Mouse (Mus musculus) intestine, postnatal 0 days (tissue): ENCODE data around the gene Odf3l1. TPM values are rescaled to one million over a fixed set of nuclear protein-coding genes. Genes with fewer than 3 reads are reported as not detected.

Experiments
- ATAC-seq: fragments of 200-750 bp; cut with Nextera tagmentation; 2 replicates; pipeline ENCODE4 v1.8.0; 2017; ENCODE audit warnings: mild to moderate bottlenecking, moderate TSS enrichment, moderate library complexity
- H3K27ac ChIP-seq: fragments of 300-500 bp; sonication (generic); 2 replicates; pipeline ENCODE4 v1.5.1; 2014; ENCODE audit warnings: mild to moderate bottlenecking, low read depth, low read length, moderate library complexity
- H3K27me3 ChIP-seq: fragments of 300-500 bp; sonication (generic); replicated peaks from 2 replicates; pipeline ENCODE4 v1.6.1; 2014; ENCODE audit warnings: low read length, mixed read lengths; ENCODE audit not compliant: control insufficient read depth, insufficient read depth
- H3K36me3 ChIP-seq: fragments of 300-500 bp; sonication (generic); 2 replicates; pipeline ENCODE4 v1.6.1; 2014; ENCODE audit warnings: mild to moderate bottlenecking, moderate library complexity; ENCODE audit not compliant: control insufficient read depth, insufficient read depth
- H3K4me1 ChIP-seq: fragments of 300-500 bp; sonication (generic); replicated peaks from 2 replicates; pipeline ENCODE4 v1.6.1; 2014; ENCODE audit warnings: antibody characterized with exemption, low read length, mixed read lengths; ENCODE audit not compliant: control insufficient read depth, insufficient read depth
- H3K4me2 ChIP-seq: fragments of 300-500 bp; sonication (generic); replicated peaks from 2 replicates; pipeline ENCODE4 v1.6.1; 2014; ENCODE audit warnings: low read depth, mild to moderate bottlenecking, moderate library complexity
- H3K4me3 ChIP-seq: fragments of 300-500 bp; sonication (generic); 2 replicates; pipeline ENCODE4 v1.5.1; 2014; ENCODE audit warnings: low read depth, low read length
- H3K9ac ChIP-seq: fragments of 300-500 bp; sonication (generic); 2 replicates; pipeline ENCODE4 v1.6.1; 2014; ENCODE audit warnings: mild to moderate bottlenecking, low read depth, low read length
- H3K9me3 ChIP-seq: fragments of 300-500 bp; sonication (generic); 2 replicates; pipeline ENCODE4 v1.6.1; 2016; ENCODE audit warnings: mixed run types; ENCODE audit not compliant: control insufficient read depth
- CTCF ChIP-seq: sonication (generic); IDR thresholded peaks from 2 replicates; pipeline ENCODE4 v1.5.1; 2016; ENCODE audit warnings: low read depth, mild to moderate bottlenecking, control low read depth, antibody characterized with exemption, moderate library complexity
- WGBS: fragments of 180-500 bp; shearing (Covaris S2); extraction: QIAGEN DNeasy Blood & Tissue Kit; methylation state at CpG from one replicate; pipeline ENCODE4 v1.1.7; 2014; 5-methylcytosine and 5-hydroxymethylcytosine counted together
- polyA plus RNA-seq: library from polyadenylated mRNA; unstranded; fragments of >200 nt; fragmentation: Nextera tagmentation; extraction: Ambion mirVana; gene quantifications from 2 replicates; pipeline ENCODE4 v1.2.1, GENCODE M21; 2015

The Odf3l1 gene
- polyA plus RNA-seq, 1 experiment from 2014 or later: 0.70 TPM

DNA sequence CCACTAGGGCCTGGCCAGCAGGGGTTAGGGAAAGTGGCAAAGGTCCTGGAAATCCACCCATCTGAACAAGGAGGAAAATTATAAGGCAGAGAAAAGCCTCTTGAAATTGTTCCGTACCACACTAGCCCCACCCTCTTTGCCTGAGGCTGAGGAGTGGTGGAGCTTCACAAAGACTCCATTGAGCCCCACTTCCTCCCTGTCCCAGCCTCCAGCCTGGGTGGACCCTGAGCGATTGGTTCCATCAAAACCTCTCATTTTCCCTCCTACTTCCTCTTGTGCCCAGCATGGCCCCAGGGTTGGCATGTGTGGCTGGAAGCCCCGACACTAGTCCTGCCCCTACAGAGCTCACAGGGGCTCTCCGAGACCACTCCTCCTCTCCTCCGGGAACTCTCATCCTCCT lies 12.8 kb upstream of the Odf3l1 start:
- H3K36me3 ChIP-seq: no peaks in the 10 kb centered on the region; the same call in 1 of the 2 replicates
- H3K27me3 ChIP-seq: no peaks in the 10 kb centered on the region; the same call in 1 of the 2 replicates
- peak; percentile 29; the same call in 1 of the 2 replicates for ATAC-seq
- H3K4me2 ChIP-seq: no peak overlapping the region
- TF ChIP-seq CTCF: no peak
- H3K9me3 ChIP-seq: no peaks in the 10 kb centered on the region
- 72% methylated on average over 5 of the region's 5 CpGs for WGBS
- H3K27ac ChIP-seq: no peak overlapping the region
- H3K4me1 ChIP-seq: no peaks in the 10 kb centered on the region
- no peak overlapping the region for H3K9ac ChIP-seq
- H3K4me3 ChIP-seq: no peak overlapping the region

DNA sequence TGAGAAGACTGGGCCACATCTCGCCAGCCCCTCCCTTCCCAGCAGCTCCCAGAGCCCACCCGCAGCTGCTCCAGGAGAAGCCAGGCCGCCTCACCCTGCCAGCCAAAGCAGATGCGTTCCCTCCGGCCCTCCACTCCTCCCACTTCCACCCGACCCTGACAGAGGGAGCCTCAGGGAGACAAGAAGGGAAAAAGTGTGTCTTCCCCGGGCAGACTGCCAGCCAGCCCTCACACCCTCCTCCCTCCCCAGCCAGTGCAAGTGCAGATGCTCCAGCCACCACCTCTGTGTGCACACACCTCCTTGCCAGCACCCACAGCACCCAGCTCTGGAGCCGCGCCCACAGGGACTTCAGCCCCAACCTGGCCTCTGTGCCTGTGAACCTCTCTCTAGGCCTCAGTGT lies 12.3 kb upstream of the Odf3l1 start:
- no peak overlapping the region for H3K4me2 ChIP-seq
- H3K9ac ChIP-seq: no peak overlapping the region
- H3K9me3 ChIP-seq: no peaks in the 10 kb centered on the region
- H3K4me3 ChIP-seq: no peak overlapping the region
- peak; percentile 16; the same call in 1 of the 2 replicates for TF ChIP-seq CTCF
- no peaks in the 10 kb centered on the region for H3K4me1 ChIP-seq
- no peaks in the 10 kb centered on the region; the same call in 1 of the 2 replicates for H3K36me3 ChIP-seq
- ATAC-seq: peak; percentile 69
- 25% methylated on average over 8 of the region's 9 CpGs for whole genome bisulfite sequencing
- no peaks in the 10 kb centered on the region; the same call in 1 of the 2 replicates for H3K27me3 ChIP-seq
- H3K27ac ChIP-seq: no peak overlapping the region

DNA sequence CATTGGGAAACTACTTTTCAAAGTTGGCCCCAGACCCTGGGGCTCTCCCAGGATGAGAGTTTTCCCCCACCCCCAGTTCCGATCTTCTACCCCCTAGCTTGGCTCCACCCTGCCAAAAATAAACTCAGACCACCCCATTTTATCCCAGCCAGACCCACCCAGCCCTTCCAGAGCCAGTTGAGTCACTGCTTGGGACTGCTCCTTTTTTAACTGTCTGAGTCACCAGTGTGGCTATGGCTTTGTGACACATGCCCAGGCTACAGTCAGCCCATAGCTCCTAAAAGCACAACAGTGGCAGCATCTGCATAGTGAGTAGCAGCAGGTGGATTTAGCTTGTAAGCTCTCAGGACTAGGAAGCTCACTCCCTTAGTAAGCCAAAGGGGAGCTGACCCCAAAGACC lies 8.6 kb upstream of the Odf3l1 start:
- no peak for ATAC-seq
- Histone ChIP-seq H3K4me1 (0 out of 2 replicates have a peak, but pooled peaks cover 1% of the 10 kb centered on the region), H3K9me3 (no peaks in the 10 kb centered on the region), H3K9ac (no peak overlapping the region), H3K4me3 (no peak overlapping the region), H3K27me3 (no peaks in the 10 kb centered on the region; the same call in 1 of the 2 replicates), H3K27ac (no peak overlapping the region), H3K4me2 (no peak overlapping the region), H3K36me3 (no peaks in the 10 kb centered on the region)
- 57% methylated on average over 1 of the region's 1 CpGs for WGBS
- TF ChIP-seq CTCF: no peak

DNA sequence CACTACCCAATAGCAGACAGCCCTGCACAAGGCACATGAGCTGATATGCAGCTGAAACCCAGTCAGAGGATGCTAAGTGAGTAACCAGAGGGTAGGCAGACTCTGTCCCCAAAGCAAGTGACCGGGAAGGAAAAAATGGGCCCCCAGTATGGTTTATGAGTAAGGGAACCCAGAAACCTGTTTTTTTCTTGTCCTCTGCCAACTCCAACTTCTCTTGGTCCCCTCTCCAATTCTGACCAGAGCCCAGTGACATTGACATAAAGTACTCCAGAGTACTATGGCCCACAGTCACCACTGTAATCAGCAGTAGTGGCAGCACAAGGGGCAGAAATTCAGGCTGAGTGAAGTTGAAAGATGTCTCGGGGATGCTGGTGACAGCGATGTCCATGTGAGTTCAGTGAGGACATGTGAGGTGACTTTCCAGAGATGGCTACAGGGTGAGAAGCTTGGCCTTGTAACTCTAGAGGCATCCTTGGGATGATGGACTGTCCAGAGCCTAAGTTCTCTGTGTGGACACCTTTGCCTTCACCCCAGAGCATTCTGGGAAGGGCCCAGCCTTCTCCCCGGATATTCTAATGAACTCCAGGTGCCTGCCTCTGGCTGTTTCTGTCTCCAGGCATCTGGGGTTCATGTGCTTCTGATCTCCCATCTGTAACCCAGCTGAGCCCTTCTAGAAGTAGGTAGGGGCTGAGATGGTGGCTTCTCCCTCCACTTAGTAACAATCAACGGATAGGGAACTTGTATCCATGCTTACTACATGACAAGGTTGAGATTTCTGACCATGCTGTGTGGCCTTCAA lies 7.8 kb upstream of the Odf3l1 start:
- no peaks in the 10 kb centered on the region for H3K9me3 ChIP-seq
- no peaks in the 10 kb centered on the region for H3K36me3 ChIP-seq
- H3K4me2 ChIP-seq: no peak overlapping the region
- H3K9ac ChIP-seq: no peak overlapping the region
- WGBS: 78% methylated on average over 5 of the region's 5 CpGs
- TF ChIP-seq CTCF: no peak
- no peak overlapping the region for H3K27ac ChIP-seq
- no peak for ATAC-seq
- no peaks in the 10 kb centered on the region; the same call in 1 of the 2 replicates for H3K27me3 ChIP-seq
- 0 out of 2 replicates have a peak, but pooled peaks cover 3% of the 10 kb centered on the region for H3K4me1 ChIP-seq
- no peak overlapping the region for H3K4me3 ChIP-seq

DNA sequence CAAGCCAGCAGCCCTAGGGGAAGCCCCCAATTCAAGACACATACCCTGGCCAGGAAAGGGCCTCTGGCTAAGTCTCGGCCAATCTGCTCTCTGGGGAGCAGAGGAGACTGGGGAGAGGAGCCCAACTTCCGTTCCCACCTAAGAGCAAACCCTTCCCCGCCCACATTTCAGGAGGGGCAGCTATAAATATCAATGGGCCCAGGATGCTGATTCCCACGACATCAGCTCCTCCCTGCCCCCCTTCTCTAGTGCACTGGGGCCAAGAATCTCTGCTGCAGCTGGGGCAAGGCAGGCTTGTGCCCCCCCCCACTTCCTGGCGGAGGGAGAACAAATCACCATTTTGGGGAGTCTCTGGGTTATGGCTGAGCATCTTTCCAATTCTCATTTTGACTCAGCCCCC lies 6.7 kb upstream of the Odf3l1 start:
- TF ChIP-seq CTCF: no peak
- H3K9me3 ChIP-seq: no peaks in the 10 kb centered on the region
- no peak overlapping the region for H3K27ac ChIP-seq
- 0 out of 2 replicates have a peak, but pooled peaks cover 3% of the 10 kb centered on the region for H3K4me1 ChIP-seq
- H3K4me2 ChIP-seq: no peak overlapping the region
- no peaks in the 10 kb centered on the region; the same call in 1 of the 2 replicates for H3K27me3 ChIP-seq
- H3K4me3 ChIP-seq: no peak overlapping the region
- 43% methylated on average over 5 of the region's 5 CpGs for whole genome bisulfite sequencing
- no peak for ATAC-seq
- no peak overlapping the region for H3K9ac ChIP-seq
- H3K36me3 ChIP-seq: no peaks in the 10 kb centered on the region

DNA sequence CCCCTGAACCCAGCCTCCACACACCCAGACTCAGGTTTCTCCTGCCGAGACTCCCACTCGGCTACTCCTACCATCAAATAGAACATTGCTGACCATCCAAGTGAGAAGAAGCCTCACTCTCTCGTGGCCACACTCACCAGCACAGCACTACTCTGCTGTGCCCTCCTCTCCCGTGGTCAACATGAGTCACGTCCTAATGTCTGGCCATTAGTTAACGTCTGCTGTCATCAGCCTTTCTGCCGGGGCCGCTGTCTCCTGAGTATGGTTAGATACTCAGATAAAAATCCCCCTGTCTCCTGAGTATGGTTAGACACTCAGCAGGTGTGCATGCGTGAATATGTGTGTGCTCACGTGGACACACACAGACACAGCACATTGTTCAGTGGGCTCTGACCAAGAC lies 6.3 kb upstream of the Odf3l1 start:
- no peaks in the 10 kb centered on the region for H3K9me3 ChIP-seq
- H3K4me1 ChIP-seq: 0 out of 2 replicates have a peak, but pooled peaks cover 3% of the 10 kb centered on the region
- 65% methylated on average over 10 of the region's 10 CpGs for WGBS
- ATAC-seq: no peak
- H3K4me2 ChIP-seq: no peak overlapping the region
- no peak for TF ChIP-seq CTCF
- no peaks in the 10 kb centered on the region; the same call in 1 of the 2 replicates for H3K27me3 ChIP-seq
- H3K9ac ChIP-seq: no peak overlapping the region
- H3K36me3 ChIP-seq: no peaks in the 10 kb centered on the region
- no peak overlapping the region for H3K4me3 ChIP-seq
- H3K27ac ChIP-seq: no peak overlapping the region
